Mouse (Mus musculus) hindbrain, embryonic 16.5 days (tissue): ENCODE data around the gene Hist1h4b. TPM values are rescaled to one million over a fixed set of nuclear protein-coding genes. Genes with fewer than 3 reads are reported as not detected.
"Not testable (repeated sequence)": the region's sequence is repeated elsewhere in the genome, so short reads cannot be mapped to it uniquely, and the experiment has no call there.

Source experiments
- ATAC-seq: fragments of 200-750 bp; cut with Nextera tagmentation; 2 replicates; pipeline ENCODE4 v1.8.0; 2017; ENCODE audit warnings: moderate TSS enrichment, moderate library complexity
- H3K27ac ChIP-seq: fragments of 300-500 bp; sonication (generic); 2 replicates; pipeline ENCODE4 v1.5.1; 2014; ENCODE audit warnings: low read depth, mild to moderate bottlenecking, control low read depth, low read length, moderate library complexity
- H3K27me3 ChIP-seq: fragments of 300-500 bp; sonication (generic); replicated peaks from 2 replicates; pipeline ENCODE4 v1.6.1; 2014; ENCODE audit warnings: low read length; ENCODE audit not compliant: control insufficient read depth, insufficient read depth
- H3K36me3 ChIP-seq: fragments of 300-500 bp; sonication (generic); 2 replicates; pipeline ENCODE4 v1.6.1; 2014; ENCODE audit warnings: mild to moderate bottlenecking, low read length, moderate library complexity, mixed read lengths; ENCODE audit not compliant: control insufficient read depth, insufficient read depth
- H3K4me1 ChIP-seq: fragments of 300-500 bp; sonication (generic); 2 replicates; pipeline ENCODE4 v1.6.1; 2014; ENCODE audit warnings: low read depth, low read length; ENCODE audit not compliant: control insufficient read depth, insufficient read depth
- H3K4me2 ChIP-seq: fragments of 300-500 bp; sonication (generic); 2 replicates; pipeline ENCODE4 v1.6.1; 2014; ENCODE audit warnings: mild to moderate bottlenecking, low read length, control low read depth, moderate library complexity
- H3K4me3 ChIP-seq: fragments of 300-500 bp; sonication (generic); 2 replicates; pipeline ENCODE4 v1.5.1; 2014; ENCODE audit warnings: mild to moderate bottlenecking, low read length, control low read depth, moderate library complexity
- H3K9ac ChIP-seq: fragments of 300-500 bp; sonication (generic); 2 replicates; pipeline ENCODE4 v1.6.1; 2014; ENCODE audit warnings: low read depth, mild to moderate bottlenecking, control low read depth, low read length, moderate library complexity
- H3K9me3 ChIP-seq: fragments of 300-500 bp; sonication (generic); 2 replicates; pipeline ENCODE4 v1.6.1; 2014; ENCODE audit warnings: mild to moderate bottlenecking, low read length, moderate library complexity; ENCODE audit not compliant: control insufficient read depth
- WGBS: fragments of 180-500 bp; shearing (Covaris S2); extraction: QIAGEN DNeasy Blood & Tissue Kit; methylation state at CpG from one replicate; pipeline ENCODE4 v1.1.7; 2014; 5-methylcytosine and 5-hydroxymethylcytosine counted together
- polyA plus RNA-seq: library from polyadenylated mRNA; unstranded; fragments of >200 nt; fragmentation: Nextera tagmentation; extraction: Ambion mirVana; gene quantifications from 2 replicates; pipeline ENCODE4 v1.2.1, GENCODE M21; 2015

Hist1h4b gene
- polyA plus RNA-seq, 1 experiment from 2014 or later: not detected

DNA sequence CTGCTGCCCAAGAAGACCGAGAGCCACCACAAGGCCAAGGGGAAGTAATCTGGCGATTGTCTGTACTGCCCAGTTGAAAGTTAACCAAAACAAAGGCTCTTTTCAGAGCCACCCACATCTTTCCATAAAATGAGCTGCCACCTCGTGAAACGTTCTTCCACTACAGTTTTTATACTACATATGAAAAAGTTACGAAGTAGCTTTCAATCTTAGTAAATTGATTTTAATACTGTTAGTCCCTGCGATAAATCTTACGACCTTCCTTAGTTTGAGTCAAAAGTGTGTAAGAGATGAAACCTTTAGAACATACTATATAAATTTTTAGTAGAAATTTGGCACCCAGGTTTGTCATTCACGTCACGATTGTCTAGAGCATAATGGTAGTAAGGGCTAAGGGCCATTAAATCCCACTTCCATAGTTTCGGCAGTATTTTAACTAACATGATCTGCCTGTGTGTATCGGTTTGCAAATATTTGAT lies 5.3 kb upstream of the Hist1h4b start:
- H3K9me3 ChIP-seq: no peaks in the 10 kb centered on the region
- H3K36me3 ChIP-seq: no peaks in the 10 kb centered on the region
- peak overlapping the region; percentile 46 for H3K4me3 ChIP-seq
- H3K9ac ChIP-seq: peak overlapping the region; percentile 28; the same call in 1 of the 2 replicates
- under 1% methylated on average over 11 of the region's 11 CpGs for WGBS
- H3K27me3 ChIP-seq: no peaks in the 10 kb centered on the region
- H3K4me1 ChIP-seq: peaks cover 7% of the 10 kb centered on the region
- H3K27ac ChIP-seq: peak overlapping the region; percentile 93
- no peak for ATAC-seq
- peak overlapping the region; percentile 79 for H3K4me2 ChIP-seq

DNA sequence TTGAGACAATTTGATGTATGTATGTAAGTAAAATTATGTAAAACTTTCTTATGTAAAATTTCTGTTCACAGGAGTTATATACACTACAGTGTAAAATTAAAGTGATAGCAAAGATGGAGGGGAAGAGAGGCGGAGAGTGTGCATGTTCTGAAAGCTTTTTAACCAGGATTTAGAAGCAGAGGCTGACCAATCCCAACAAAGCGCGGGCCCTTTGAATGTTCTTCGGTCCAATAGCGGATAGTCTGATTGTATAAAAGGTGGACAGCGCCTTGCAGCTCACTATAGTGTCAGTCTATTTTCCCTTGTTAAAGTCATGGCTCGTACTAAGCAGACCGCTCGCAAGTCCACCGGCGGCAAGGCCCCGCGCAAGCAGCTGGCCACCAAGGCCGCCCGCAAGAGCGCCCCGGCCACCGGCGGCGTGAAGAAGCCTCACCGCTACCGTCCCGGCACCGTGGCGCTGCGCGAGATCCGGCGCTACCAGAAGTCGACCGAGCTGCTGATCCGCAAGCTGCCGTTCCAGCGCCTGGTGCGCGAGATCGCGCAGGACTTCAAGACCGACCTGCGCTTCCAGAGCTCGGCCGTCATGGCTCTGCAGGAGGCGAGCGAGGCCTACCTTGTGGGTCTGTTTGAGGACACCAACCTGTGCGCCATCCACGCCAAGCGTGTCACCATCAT lies 4.6 kb upstream of the Hist1h4b start, which contains the start of gene Hist1h3b:
Hist1h3b (plus strand) TSS at position 201 of the 675 bp plus-strand sequence.
- Histone ChIP-seq H3K4me3 (peak within 1 kb of the TSS; percentile 46), H3K4me2 (peak within 1 kb of the TSS; percentile 79), H3K9ac (peak within 1 kb of the TSS; percentile 60), H3K27ac (peak within 1 kb of the TSS; percentile 93)
- H3K9me3 ChIP-seq, H3K27me3 ChIP-seq, H3K36me3 ChIP-seq, H3K4me1 ChIP-seq: not testable (repeated sequence)
- under 1% methylated on average over 16 of the region's 47 CpGs for WGBS
- peak; percentile 86 for ATAC-seq

DNA sequence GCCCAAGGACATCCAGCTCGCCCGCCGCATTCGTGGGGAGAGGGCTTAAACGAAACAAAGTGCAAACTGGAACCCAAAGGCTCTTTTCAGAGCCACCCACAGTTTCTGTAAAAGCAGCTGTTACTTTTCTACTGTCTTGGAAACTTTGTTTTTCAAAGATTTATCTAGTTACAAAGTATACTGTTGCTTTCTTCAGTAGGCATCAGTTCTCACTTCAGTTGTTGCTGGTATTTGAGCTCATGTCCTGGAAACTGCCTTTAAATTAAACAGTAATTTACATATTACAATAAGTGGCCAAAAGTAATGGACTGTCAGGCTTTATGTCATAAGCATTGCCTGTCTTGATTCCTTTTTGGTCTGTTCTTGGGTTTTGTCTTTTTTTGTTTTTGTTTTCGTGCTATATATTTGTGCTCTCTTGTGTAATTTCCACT lies 4.1 kb upstream of the Hist1h4b start:
- H3K9ac ChIP-seq: peak overlapping the region; percentile 38
- H3K4me1 ChIP-seq: peaks cover 6% of the 10 kb centered on the region
- peak overlapping the region; percentile 23; the same call in 1 of the 2 replicates for H3K4me3 ChIP-seq
- H3K9me3 ChIP-seq: no peaks in the 10 kb centered on the region
- H3K36me3 ChIP-seq: no peaks in the 10 kb centered on the region
- no peaks in the 10 kb centered on the region for H3K27me3 ChIP-seq
- peak overlapping the region; percentile 48 for H3K4me2 ChIP-seq
- no peak for ATAC-seq
- H3K27ac ChIP-seq: no peak overlapping the region
- 3% methylated on average over 6 of the region's 6 CpGs for WGBS

DNA sequence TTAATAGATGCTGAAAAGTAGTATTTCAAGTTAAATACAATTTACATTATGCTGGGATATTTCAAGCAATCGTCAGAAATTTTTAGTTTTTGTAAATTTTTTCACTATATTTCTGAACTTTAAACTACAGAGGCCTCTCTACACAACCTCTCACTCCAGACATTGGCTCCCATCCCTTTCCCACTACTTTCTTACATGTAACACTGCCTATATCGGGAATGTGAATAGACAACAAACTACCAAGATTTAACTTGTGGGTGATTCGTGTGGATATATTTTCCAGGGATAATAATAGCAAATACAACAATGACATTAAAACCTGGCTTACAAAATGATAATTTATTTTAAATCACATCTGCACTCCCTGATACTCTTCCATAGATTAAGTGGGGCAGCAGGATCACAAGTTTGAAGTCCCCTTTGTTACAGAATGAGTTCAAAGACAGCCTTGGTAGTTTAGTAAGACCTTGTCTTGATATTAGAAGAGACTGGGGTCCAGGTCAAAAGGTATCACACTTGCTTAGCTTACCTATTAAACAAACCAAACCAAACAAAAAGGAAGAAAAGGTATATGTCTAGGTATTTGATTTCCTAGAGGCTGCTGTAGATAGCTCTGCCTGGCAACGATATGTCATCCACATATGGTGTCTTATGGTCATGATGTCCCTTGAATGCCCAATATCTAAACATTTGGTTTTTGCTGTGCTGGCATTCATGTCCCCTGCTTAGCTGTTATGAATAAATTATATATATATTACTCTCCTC lies 3.3 kb upstream of the Hist1h4b start:
- peaks cover 6% of the 10 kb centered on the region for H3K4me1 ChIP-seq
- 56% methylated on average over 4 of the region's 4 CpGs for WGBS
- no peaks in the 10 kb centered on the region for H3K36me3 ChIP-seq
- no peak for ATAC-seq
- no peak overlapping the region for H3K4me3 ChIP-seq
- no peak overlapping the region for H3K27ac ChIP-seq
- no peaks in the 10 kb centered on the region for H3K27me3 ChIP-seq
- H3K4me2 ChIP-seq: no peak overlapping the region; the same call in 1 of the 2 replicates
- H3K9ac ChIP-seq: no peak overlapping the region
- H3K9me3 ChIP-seq: no peaks in the 10 kb centered on the region

DNA sequence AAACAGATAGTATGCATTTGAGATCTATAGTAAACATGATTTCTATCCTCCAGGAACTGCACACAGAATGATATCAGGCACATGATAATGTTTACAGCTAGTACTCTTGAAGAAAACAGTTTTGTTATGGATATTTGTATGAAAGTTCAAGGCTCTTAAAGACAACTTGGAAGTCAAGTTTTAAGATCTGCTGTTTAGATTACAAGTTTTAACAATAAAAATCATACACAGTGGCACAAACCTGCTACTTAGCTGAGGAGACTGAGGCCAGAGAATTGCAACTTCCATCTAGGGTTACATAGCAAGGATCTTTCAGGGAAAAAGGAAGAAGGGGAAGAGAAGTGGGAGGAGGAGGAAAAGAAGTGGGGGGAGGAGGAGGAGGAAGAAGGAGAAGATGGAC lies 1.8 kb upstream of the Hist1h4b start:
- no peak for ATAC-seq
- H3K27ac ChIP-seq: no peak overlapping the region
- H3K9ac ChIP-seq: no peak overlapping the region

DNA sequence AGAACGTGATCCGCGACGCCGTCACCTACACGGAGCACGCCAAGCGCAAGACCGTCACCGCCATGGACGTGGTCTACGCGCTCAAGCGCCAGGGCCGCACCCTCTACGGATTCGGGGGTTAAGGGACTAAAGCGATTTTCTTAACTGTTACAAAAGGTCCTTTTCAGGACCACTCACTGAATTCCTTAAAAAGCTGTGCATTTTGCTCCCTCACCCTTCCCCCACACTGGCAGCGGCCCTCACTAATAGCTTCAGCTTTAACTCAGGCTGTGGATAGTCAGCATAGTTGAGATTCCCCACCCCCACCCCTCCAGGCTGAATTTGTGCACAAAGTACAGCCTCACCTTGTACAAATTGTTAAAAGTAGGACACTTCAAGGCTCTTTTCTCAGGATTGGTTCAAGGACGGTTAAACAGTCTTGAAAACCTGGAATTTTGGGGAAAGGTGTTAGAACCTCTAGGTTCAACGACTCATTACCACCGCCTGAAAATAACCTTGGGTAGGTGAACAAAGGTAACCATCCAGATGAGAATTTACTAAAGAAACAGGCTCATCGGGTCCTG lies 479 bp downstream of the Hist1h4b start:
- H3K36me3 ChIP-seq: no peaks in the 10 kb centered on the region
- no peak; the same call in 1 of the 2 replicates for ATAC-seq
- peak overlapping the region; percentile 4 for H3K9ac ChIP-seq
- H3K27me3 ChIP-seq: no peaks in the 10 kb centered on the region
- H3K4me1 ChIP-seq: peaks cover 11% of the 10 kb centered on the region
- peak overlapping the region; percentile 80 for H3K27ac ChIP-seq
- 2% methylated on average over 10 of the region's 23 CpGs for WGBS
- peak overlapping the region; percentile 42 for H3K4me3 ChIP-seq
- no peaks in the 10 kb centered on the region for H3K9me3 ChIP-seq
- peak overlapping the region; percentile 50 for H3K4me2 ChIP-seq

More for the DNA sequence above, 1.8 kb upstream of the Hist1h4b start:
- no peaks in the 10 kb centered on the region for H3K36me3 ChIP-seq
- no peak overlapping the region for H3K4me2 ChIP-seq
- no peaks in the 10 kb centered on the region for H3K27me3 ChIP-seq
- no peak overlapping the region for H3K4me3 ChIP-seq
- no peaks in the 10 kb centered on the region for H3K9me3 ChIP-seq
- H3K4me1 ChIP-seq: peaks cover 7% of the 10 kb centered on the region

GRCm38 (mm10) chr13:23757921-23758320 lies 1.1 kb downstream of the Hist1h4b start:
- ATAC-seq: no peak
- no peak overlapping the region for H3K4me3 ChIP-seq
- peaks cover 11% of the 10 kb centered on the region for H3K4me1 ChIP-seq
- no peak overlapping the region for H3K9ac ChIP-seq
- no peaks in the 10 kb centered on the region for H3K9me3 ChIP-seq
- no peaks in the 10 kb centered on the region for H3K36me3 ChIP-seq
- H3K27me3 ChIP-seq: no peaks in the 10 kb centered on the region
- no peak overlapping the region for H3K4me2 ChIP-seq
- 48% methylated on average over 3 of the region's 3 CpGs for WGBS
- no peak overlapping the region for H3K27ac ChIP-seq

- H3K4me1 ChIP-seq: peaks cover 15% of the 10 kb centered on the region
- 69% methylated on average over 3 of the region's 3 CpGs for WGBS
- H3K4me3 ChIP-seq: no peak overlapping the region
- H3K9me3 ChIP-seq: no peaks in the 10 kb centered on the region
- no peak for ATAC-seq
- H3K4me2 ChIP-seq: no peak overlapping the region
- no peaks in the 10 kb centered on the region for H3K27me3 ChIP-seq
- no peak overlapping the region for H3K27ac ChIP-seq
- no peak overlapping the region for H3K9ac ChIP-seq
- H3K36me3 ChIP-seq: no peaks in the 10 kb centered on the region
Measured at GRCm38 (mm10) chr13:23759251-23759771, 2.5 kb downstream of the Hist1h4b start.

DNA sequence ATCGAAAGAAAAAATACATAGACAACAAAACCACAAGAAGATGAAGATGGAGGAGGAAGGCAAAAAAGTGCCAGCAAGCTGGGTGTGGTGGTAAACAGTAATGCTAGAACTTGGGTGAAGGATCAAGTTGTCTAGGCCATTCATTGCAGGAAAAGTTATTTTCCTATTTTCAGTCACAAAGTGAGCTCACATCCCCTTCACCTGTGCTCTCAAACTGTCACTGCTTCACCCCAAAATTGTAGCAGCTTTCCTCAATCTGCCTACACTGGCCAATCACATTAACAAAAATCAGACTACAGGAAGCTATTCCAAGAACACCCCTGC lies 3.1 kb downstream of the Hist1h4b start:
- Histone ChIP-seq H3K9ac (no peak overlapping the region), H3K4me3 (no peak overlapping the region), H3K27ac (no peak overlapping the region)

More for the DNA sequence above, 3.1 kb downstream of the Hist1h4b start:
- 69% methylated on average over 1 of the region's 1 CpGs for WGBS
- H3K27me3 ChIP-seq: no peaks in the 10 kb centered on the region
- no peaks in the 10 kb centered on the region for H3K36me3 ChIP-seq
- peaks cover 18% of the 10 kb centered on the region for H3K4me1 ChIP-seq
- ATAC-seq: no peak
- no peaks in the 10 kb centered on the region for H3K9me3 ChIP-seq
- peak overlapping the region; percentile 94 for H3K4me2 ChIP-seq
